Mouse (Mus musculus) lung, postnatal 0 days (tissue): ENCODE measurements at regions not wholly inside any gene's neighbourhood (a gene's known extent, or its start where the extent isn't known, plus 50 kb on each side); places are given as distances from the start of the nearest gene placed in this dataset.

ENCODE experiments used
- CTCF ChIP-seq: IDR thresholded peaks from 2 replicates; pipeline ENCODE4 v1.5.1; 2016; ENCODE audit warnings: antibody characterized with exemption, mild to moderate bottlenecking
- EP300 ChIP-seq: IDR thresholded peaks from 2 replicates; pipeline ENCODE4 v1.6.1; 2016; ENCODE audit warnings: antibody characterized with exemption, mild to moderate bottlenecking, control low read depth

DNA sequence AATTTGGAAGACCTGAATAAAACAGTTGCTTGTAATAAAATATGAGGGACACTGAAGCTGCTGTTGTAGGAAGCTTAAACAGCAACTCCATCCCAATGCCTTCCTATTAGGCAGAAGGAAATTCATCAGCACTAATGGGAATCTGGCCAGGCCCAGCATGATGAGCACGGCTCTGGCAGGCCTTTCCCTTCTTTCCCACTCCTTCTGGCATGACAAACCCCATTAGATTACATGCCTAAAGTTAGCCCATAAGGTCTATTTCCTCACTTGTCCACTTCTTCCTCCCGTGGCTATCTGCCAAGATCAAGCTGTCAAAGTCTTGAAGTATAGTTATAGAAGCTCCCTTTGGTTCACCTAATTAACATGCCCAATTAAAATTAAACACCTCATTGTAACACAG, 574.4 kb upstream of the Dsel start:
- TF ChIP-seq CTCF (no peak), EP300 (no peak)
